Mouse (Mus musculus): ENCODE results near the gene Pawr.

DNA sequence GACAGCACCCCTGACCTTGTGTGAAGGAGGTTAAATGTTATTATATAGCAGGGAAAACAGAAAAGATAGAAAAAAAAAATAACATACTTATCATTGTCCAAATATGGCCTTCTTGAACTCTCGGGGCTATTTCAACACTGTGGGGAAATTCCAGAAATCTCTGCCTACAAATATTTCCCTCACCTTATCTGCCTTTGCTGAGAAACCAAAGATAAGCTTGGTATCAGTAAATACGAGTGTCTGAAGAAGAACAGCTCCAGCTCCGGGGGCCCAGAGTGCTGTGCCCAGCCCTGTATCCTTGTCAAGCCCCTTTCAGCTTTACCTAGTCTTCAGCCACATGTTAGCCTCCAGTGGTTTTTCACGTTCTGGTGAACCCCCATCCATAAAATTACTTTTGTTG, 113.2 kb downstream of the Pawr start:
- TF ChIP-seq ZC3H11A (IDR thresholded peaks at IDR 0.05; ENCODE audit: borderline replicate concordance, low read depth, low read length) (no peak), HCFC1 (IDR thresholded peaks at IDR 0.05; ENCODE audit: borderline replicate concordance, insufficient read depth, low read length) (no peak)
